Comparison of ENCODE assay signal across 27 mouse cellular contexts in the genomic region with DNA sequence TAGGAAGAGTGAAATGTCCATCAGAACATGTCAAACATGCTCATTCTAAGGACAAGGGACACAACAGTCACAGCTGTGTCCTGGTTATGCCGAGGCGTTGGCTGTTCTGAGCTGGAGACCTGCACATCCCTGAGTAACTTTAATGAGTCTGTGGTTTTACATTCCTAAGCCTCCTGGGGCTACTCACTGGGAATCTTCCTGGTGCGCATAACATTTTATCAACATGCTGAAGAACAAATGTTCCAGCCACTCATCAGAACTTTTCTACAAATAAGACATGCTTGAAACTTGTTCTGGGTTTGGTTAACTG.
DNase-seq lines count a peak whose midpoint lies in the region; ATAC-seq and TF ChIP-seq lines count a peak whose summit lies in the region.
"Had no signal": no experiment of that assay in that cellular context is flagged by ENCODE, and none has a peak within 500 bp of the region (broad histone marks: within the 10 kb centered on the region; RNA-seq: fewer than 3 reads in every experiment).

No protein-coding gene starts in this region.

- H3K27ac ChIP-seq in midbrain, embryonic 11.5 days (ENCODE audit: low read depth, low read length) = no peak overlapping the region
- no peak overlapping the region for H3K27ac ChIP-seq in midbrain, embryonic 13.5 days
- H3K27ac ChIP-seq: embryonic facial prominence, embryonic 13.5 days; embryonic facial prominence, embryonic 15.5 days; forebrain, embryonic 10.5 days; forebrain, embryonic 12.5 days had no signal

- H3K9ac ChIP-seq in midbrain, embryonic 11.5 days (ENCODE audit: low read length) = no peak overlapping the region
- H3K9ac ChIP-seq in midbrain, embryonic 13.5 days (replicated peaks) = no peak overlapping the region
- H3K9ac ChIP-seq: embryonic facial prominence, embryonic 13.5 days; embryonic facial prominence, embryonic 15.5 days; forebrain, embryonic 12.5 days had no signal

- H3K27me3 ChIP-seq in midbrain, embryonic 11.5 days (ENCODE audit: control insufficient read depth, insufficient read depth, low read length) = no peaks in the 10 kb centered on the region
- H3K27me3 ChIP-seq in midbrain, embryonic 13.5 days = no peaks in the 10 kb centered on the region
- no peaks in the 10 kb centered on the region for H3K27me3 ChIP-seq in Patski
- H3K27me3 ChIP-seq: CH12.LX; embryonic facial prominence, embryonic 13.5 days; embryonic facial prominence, embryonic 15.5 days; forebrain, embryonic 12.5 days had no signal

- no peaks in the 10 kb centered on the region for H3K36me3 ChIP-seq in midbrain, embryonic 11.5 days (ENCODE audit: control insufficient read depth, insufficient read depth, low read length)
- H3K36me3 ChIP-seq in midbrain, embryonic 13.5 days = no peaks in the 10 kb centered on the region
- H3K36me3 ChIP-seq: embryonic facial prominence, embryonic 13.5 days; embryonic facial prominence, embryonic 15.5 days; forebrain, embryonic 10.5 days; forebrain, embryonic 12.5 days had no signal

- POLR2A ChIA-PET in Patski (lab: Charles Lee) = interaction anchor here (0.5 to 0.9 kb wide), 2 partner anchors 33 to 497 kb away, joined by 3 read pairs; no protein-coding TSS in a partner anchor

- H3K4me2 ChIP-seq in midbrain, embryonic 11.5 days = no peak overlapping the region
- H3K4me2 ChIP-seq in midbrain, embryonic 13.5 days (replicated peaks) = no peak overlapping the region
- H3K4me2 ChIP-seq: embryonic facial prominence, embryonic 13.5 days; embryonic facial prominence, embryonic 15.5 days; forebrain, embryonic 12.5 days had no signal

- in situ Hi-C loops in Patski (cut with MboI; ENCODE audit: low pct_unique_long_range_greater_than_20kb) = no loop called here

- no peak for TF ChIP-seq CTCF in Patski (IDR thresholded peaks at IDR 0.05)

- no peaks in the 10 kb centered on the region for H3K9me3 ChIP-seq in midbrain, embryonic 11.5 days (ENCODE audit: control insufficient read depth, low read length)
- H3K9me3 ChIP-seq in midbrain, embryonic 13.5 days = no peaks in the 10 kb centered on the region
- H3K9me3 ChIP-seq: embryonic facial prominence, embryonic 13.5 days; embryonic facial prominence, embryonic 15.5 days; forebrain, embryonic 10.5 days; forebrain, embryonic 12.5 days had no signal

- CTCF ChIA-PET in Patski (lab: Charles Lee) = interaction anchor here (0.9 to 3.3 kb wide), 3 partner anchors 10 to 289 kb away, joined by 4 to 16 read pairs (median 4); no protein-coding TSS in a partner anchor

- peaks cover 10% of the 10 kb centered on the region for H3K4me1 ChIP-seq in midbrain, embryonic 11.5 days (ENCODE audit: control insufficient read depth, insufficient read depth, low read length)
- peaks cover 24% of the 10 kb centered on the region for H3K4me1 ChIP-seq in midbrain, embryonic 13.5 days (replicated peaks)

- intact Hi-C loops in heart, postnatal 10 days (cut with DNase I) = no loop called here

- ATAC-seq in midbrain, embryonic 11.5 days (ENCODE audit: low FRiP score) = no peak
- ATAC-seq in midbrain, embryonic 13.5 days = no peak
- ATAC-seq in Patski = peak; percentile 94
- ATAC-seq: activated CD4-positive, CD25-positive, alpha-beta regulatory T cell, adult 4 months; CD4-positive, CD25-positive, alpha-beta regulatory T cell, adult 4 months; forebrain, embryonic 14.5 days; forebrain, embryonic 16.5 days had no signal

- 87% methylated on average over 3 of the region's 3 CpGs for WGBS in midbrain, embryonic 11.5 days
- WGBS in midbrain, embryonic 13.5 days = 82% methylated on average over 3 of the region's 3 CpGs

- H3K4me3 ChIP-seq in midbrain, embryonic 11.5 days (ENCODE audit: low read depth, low read length) = no peak overlapping the region
- no peak overlapping the region for H3K4me3 ChIP-seq in midbrain, embryonic 13.5 days (replicated peaks)
- H3K4me3 ChIP-seq: embryonic facial prominence, embryonic 13.5 days; embryonic facial prominence, embryonic 15.5 days; erythroblast, embryonic 14.5 days; forebrain, embryonic 10.5 days; forebrain, embryonic 12.5 days had no signal

- peak; percentile 67 for DNase-seq in heart, adult 11 months
- no peak for DNase-seq in heart, postnatal 10 days
- DNase-seq in midbrain, embryonic 11.5 days (ENCODE audit: low spot score, missing footprints) = peak; percentile 74
- peak; percentile 56 for DNase-seq in Patski (ENCODE audit: low read depth, low spot score)
- no peak for DNase-seq in cerebellum, adult 11 months
- no peak for DNase-seq in spleen, adult 18-20 months
- DNase-seq: adrenal gland, adult 8-10 months; adrenal gland, postnatal 14 days; adrenal gland, postnatal 36 days; B cell, adult 2 months; cerebellum, adult 18-20 months; cerebellum, adult 8-10 months; cerebellum, adult 9-11 months; cerebellum, postnatal 14 days; cerebellum, postnatal 36 days; embryo, embryonic 11 days had no signal

Comparison
In these comparisons a context has a peak if more than half of its experiments do, and no peak if none do; other contexts are left out.
1. DNase-seq: peak in heart, adult 11 months (single experiment), midbrain, embryonic 11.5 days (single experiment) and Patski (single experiment); none in heart, postnatal 10 days (0 of 2), cerebellum, adult 11 months (single experiment) and spleen, adult 18-20 months (0 of 2).